Mouse (Mus musculus): ENCODE results near the gene Sox4. TPM values are rescaled to one million over a fixed set of nuclear protein-coding genes. Genes with fewer than 3 reads are reported as not detected.

Sox4 gene
- 16.7 TPM for polyA plus RNA-seq (2014; fragmentation: Illumina TruSeq; extraction: RNeasy Lipid Tissue Mini Kit (QIAGEN cat#74804); ENCODE audit: low read depth, low replicate concordance)

GRCm38 (mm10) chr13:28953581-28953991 lies at the start of gene Sox4:
Sox4 (minus strand) TSS chr13:28953713.

Data from adipose tissue, adult 10 weeks (tissue).